Mouse (Mus musculus) erythroblast, embryonic 14.5 days (primary cell): ENCODE measurements around the gene Slc25a16.

Experiments
- GATA1 ChIP-seq: IDR thresholded peaks from 2 replicates; pipeline ENCODE4 v1.6.1; 2012; ENCODE audit warnings: low read length, inconsistent platforms, mixed read lengths
- TAL1 ChIP-seq: IDR thresholded peaks from 3 replicates; pipeline ENCODE4 v1.6.1; 2012; ENCODE audit warnings: low read length, inconsistent platforms, mixed read lengths

DNA sequence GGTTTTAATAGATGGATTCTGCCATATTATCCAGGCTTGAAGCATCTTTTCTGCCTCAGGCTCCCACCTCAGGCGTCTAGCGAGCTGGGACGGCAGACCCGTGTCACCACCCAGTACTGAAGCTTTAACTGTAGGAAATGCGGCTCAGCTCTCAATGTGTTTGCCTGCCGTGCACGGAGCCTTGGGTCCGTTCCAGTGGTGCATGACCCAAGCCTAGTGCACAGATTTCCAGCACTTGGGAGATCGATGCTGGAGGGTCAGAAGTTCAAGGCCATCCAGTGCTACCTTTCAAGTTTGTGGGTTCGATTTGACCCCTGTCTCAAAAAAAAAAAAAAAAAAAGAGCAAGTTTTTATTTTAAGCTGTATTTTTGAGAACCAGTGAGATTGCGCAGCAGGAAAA lies 45.4 kb downstream of the Slc25a16 start:
- no peak for TF ChIP-seq GATA1
- no peak for TF ChIP-seq TAL1
